Mouse (Mus musculus) spleen, postnatal 4 days (tissue): Measurements from ENCODE around the gene Siah1a.

ENCODE experiments used
- DNase-seq, 2 experiments: peaks; one replicate each; pipeline ENCODE4 v3.0.0; 2022; ENCODE audit warnings: low spot score in 2 of 2

The Siah1a gene

GRCm38 (mm10) chr8:86745221-86745934 is at the start of gene Siah1a, which contains the start of gene Gm10638:
Gene Siah1a (minus strand): TSS chr8:86745934.
Gene Gm10638 (plus strand): TSS chr8:86745699.
- peak; percentile 62 to 82 for DNase-seq

- no peak for DNase-seq
Observed at GRCm38 (mm10) chr8:86794716-86795115, 49.0 kb upstream of the Siah1a start.

- DNase-seq, result no peak
Observed at GRCm38 (mm10) chr8:86791542-86791941, 45.8 kb upstream of the Siah1a start.

GRCm38 (mm10) chr8:86789576-86789975 is 43.8 kb upstream of the Siah1a start:
- DNase-seq, result no peak

GRCm38 (mm10) chr8:86787891-86788420 is 42.2 kb upstream of the Siah1a start:
- DNase-seq, result no peak

GRCm38 (mm10) chr8:86786498-86786897 is 40.8 kb upstream of the Siah1a start:
- DNase-seq, result no peak

GRCm38 (mm10) chr8:86781094-86781493 is 35.4 kb upstream of the Siah1a start:
- DNase-seq, result no peak

- DNase-seq, result no peak
Observed at GRCm38 (mm10) chr8:86779207-86779606, 33.5 kb upstream of the Siah1a start.

GRCm38 (mm10) chr8:86769945-86770715 is 24.4 kb upstream of the Siah1a start:
- no peak for DNase-seq

- no peak for DNase-seq
Observed at GRCm38 (mm10) chr8:86768499-86768898, 22.8 kb upstream of the Siah1a start.

GRCm38 (mm10) chr8:86766548-86767211 is 20.9 kb upstream of the Siah1a start:
- DNase-seq, result no peak

- DNase-seq, result no peak
Observed at GRCm38 (mm10) chr8:86765669-86766068, 19.9 kb upstream of the Siah1a start.

GRCm38 (mm10) chr8:86765155-86765554 is 19.4 kb upstream of the Siah1a start:
- peak; percentile 60 to 69 for DNase-seq

- no peak for DNase-seq
Observed at GRCm38 (mm10) chr8:86762806-86763205, 17.1 kb upstream of the Siah1a start.

- no peak for DNase-seq
Observed at GRCm38 (mm10) chr8:86760746-86761145, 15.0 kb upstream of the Siah1a start.

GRCm38 (mm10) chr8:86759090-86759491 is 13.4 kb upstream of the Siah1a start:
- DNase-seq, result no peak

GRCm38 (mm10) chr8:86758651-86759050 is 12.9 kb upstream of the Siah1a start:
- no peak for DNase-seq

- no peak for DNase-seq
Observed at GRCm38 (mm10) chr8:86756948-86757733, 11.4 kb upstream of the Siah1a start.

GRCm38 (mm10) chr8:86749842-86750241 is 4.1 kb upstream of the Siah1a start:
- no peak for DNase-seq

- peak in 1 of 2 experiments; percentile 25 for DNase-seq
Observed at GRCm38 (mm10) chr8:86746511-86746910, 777 bp upstream of the Siah1a start.

- DNase-seq, result peak; percentile 96 to 99
Observed at GRCm38 (mm10) chr8:86745935-86746441, 254 bp upstream of the Siah1a start.
